Mouse (Mus musculus) liver, adult 2 months (tissue): Measurements from ENCODE around the gene Kcnd3. TPM values are rescaled to one million over a fixed set of nuclear protein-coding genes. Genes with fewer than 3 reads are reported as not detected.

Experiments
- DNase-seq: peaks from one replicate; pipeline ENCODE4 v3.0.0-alpha.2; 2011; ENCODE audit warnings: low read depth, low spot score; ENCODE audit errors: extremely low read depth
- H3K27ac ChIP-seq: fragments of 200-500 bp; replicated peaks from 2 replicates; pipeline ENCODE4 v1.5.1; 2012; ENCODE audit warnings: low read depth, mild to moderate bottlenecking, control low read depth, inconsistent platforms, low read length; ENCODE audit not compliant: insufficient read depth
- H3K27me3 ChIP-seq: fragments of 200-500 bp; 2 replicates; pipeline ENCODE4 v1.6.1; 2012; ENCODE audit warnings: mild to moderate bottlenecking, moderate library complexity, low read length, inconsistent platforms; ENCODE audit not compliant: control insufficient read depth, insufficient read depth
- H3K36me3 ChIP-seq: fragments of 200-500 bp; 2 replicates; pipeline ENCODE4 v1.6.1; 2012; ENCODE audit warnings: low read length, inconsistent platforms; ENCODE audit not compliant: control insufficient read depth, insufficient read depth
- H3K4me1 ChIP-seq: fragments of 200-500 bp; 2 replicates; pipeline ENCODE4 v1.6.1; 2011; ENCODE audit warnings: low read length; ENCODE audit not compliant: control insufficient read depth, insufficient read depth
- H3K4me3 ChIP-seq: fragments of 200-500 bp; 2 replicates; pipeline ENCODE4 v1.5.1; 2011; ENCODE audit warnings: low read depth, mild to moderate bottlenecking, control low read depth, low read length, moderate library complexity; ENCODE audit not compliant: insufficient read depth
- H3K79me2 ChIP-seq: fragments of 200-500 bp; 2 replicates; pipeline ENCODE4 v1.6.1; 2012; ENCODE audit warnings: inconsistent platforms, mild to moderate bottlenecking, low read length, moderate library complexity; ENCODE audit not compliant: control insufficient read depth, insufficient read depth
- H3K9ac ChIP-seq: fragments of 200-500 bp; 2 replicates; pipeline ENCODE4 v1.6.1; 2012; ENCODE audit warnings: low read depth, mild to moderate bottlenecking, control low read depth, inconsistent platforms, low read length
- CTCF ChIP-seq: fragments of 200-500 bp; IDR thresholded peaks from 2 replicates; pipeline ENCODE4 v1.5.1; 2011; ENCODE audit warnings: low read depth, low read length, control low read depth
- POLR2A ChIP-seq: fragments of 200-500 bp; IDR thresholded peaks from 2 replicates; pipeline ENCODE4 v1.6.1; 2011; ENCODE audit warnings: low read length, control low read depth; ENCODE audit not compliant: insufficient read depth; ENCODE audit errors: extremely low read depth
- WGBS: fragments of 180-500 bp; shearing (Covaris S2); methylation state at CpG from one replicate; pipeline ENCODE4 v1.1.7; 2018; 5-methylcytosine and 5-hydroxymethylcytosine counted together
- polyA plus RNA-seq: library from polyadenylated mRNA; depleted of rRNA; stranded (reverse); fragments of >200 nt; gene quantifications from 2 replicates; pipeline ENCODE4 v1.2.3, GENCODE M21; 2012; rRNA removed
- total RNA-seq: library from RNA; depleted of rRNA; stranded (reverse); fragments of >200 nt; gene quantifications from 2 replicates; pipeline ENCODE4 v1.2.3, GENCODE M21; 2014; rRNA removed

Kcnd3 gene
- total RNA-seq (under 0.01 and 0.07 TPM in 2 replicates), polyA plus RNA-seq (0.02 and 0.04 TPM in 2 replicates)

GRCm38 (mm10) chr3:105451627-105452555 lies at the start of gene Kcnd3:
Kcnd3 (plus strand) TSS chr3:105452330.
- WGBS = 3% methylated on average over 76 of the region's 98 CpGs
- peak within 1 kb of the TSS; percentile 31; the same call in 1 of the 2 replicates for H3K9ac ChIP-seq
- no peak for TF ChIP-seq POLR2A
- TF ChIP-seq CTCF = no peak
- H3K36me3 ChIP-seq = no peaks in the 10 kb centered on the region
- peak within 1 kb of the TSS; percentile 29; the same call in 1 of the 2 replicates for H3K4me3 ChIP-seq
- peak; percentile 0 for DNase-seq
- H3K79me2 ChIP-seq = no peaks in the 10 kb centered on the region
- H3K27me3 ChIP-seq = peaks cover 20% of the 10 kb centered on the region
- no peak within 1 kb of the TSS for H3K27ac ChIP-seq
- peaks cover 5% of the 10 kb centered on the region; the same call in 1 of the 2 replicates for H3K4me1 ChIP-seq

- H3K79me2 ChIP-seq = no peaks in the 10 kb centered on the region
- H3K4me1 ChIP-seq = no peaks in the 10 kb centered on the region
- no peak overlapping the region for H3K4me3 ChIP-seq
- H3K9ac ChIP-seq = no peak overlapping the region
- H3K27ac ChIP-seq = no peak overlapping the region
- TF ChIP-seq CTCF = no peak
- no peak for TF ChIP-seq POLR2A
- no peaks in the 10 kb centered on the region for H3K36me3 ChIP-seq
- no peak for DNase-seq
- WGBS = 52% methylated on average over 5 of the region's 5 CpGs
- H3K27me3 ChIP-seq = no peaks in the 10 kb centered on the region
These were observed 49.5 kb upstream of the Kcnd3 start for GRCm38 (mm10) chr3:105402676-105403075.

- no peak for DNase-seq
- H3K79me2 ChIP-seq = no peaks in the 10 kb centered on the region
- WGBS = 79% methylated on average over 5 of the region's 5 CpGs
- TF ChIP-seq POLR2A (no peak), CTCF (no peak)
- no peak overlapping the region for H3K27ac ChIP-seq
- H3K4me3 ChIP-seq = no peak overlapping the region
- H3K4me1 ChIP-seq = no peaks in the 10 kb centered on the region
- H3K9ac ChIP-seq = no peak overlapping the region
- H3K27me3 ChIP-seq = no peaks in the 10 kb centered on the region
- H3K36me3 ChIP-seq = no peaks in the 10 kb centered on the region
These were observed 48.6 kb upstream of the Kcnd3 start for GRCm38 (mm10) chr3:105403410-105404076.

DNA sequence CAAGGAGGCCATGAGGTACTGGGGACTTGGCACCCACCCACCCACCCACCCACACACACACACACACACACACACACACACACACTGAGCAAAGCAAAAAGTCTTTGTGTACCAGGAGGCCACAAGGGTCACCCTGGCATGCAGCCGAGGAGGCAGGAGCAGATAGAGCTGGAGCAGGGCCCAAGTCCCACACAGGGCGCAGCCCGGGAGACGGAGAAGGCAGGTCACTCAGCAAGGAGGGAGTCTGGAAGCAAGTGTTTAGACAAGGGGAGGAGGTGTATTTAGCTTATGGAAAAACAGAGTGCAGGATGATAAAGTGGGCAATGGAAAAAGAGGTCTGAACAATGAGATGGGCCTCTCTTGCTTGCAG lies 48.1 kb upstream of the Kcnd3 start:
- TF ChIP-seq CTCF (no peak), POLR2A (no peak)
- Histone ChIP-seq H3K4me3 (no peak overlapping the region), H3K27ac (no peak overlapping the region), H3K27me3 (no peaks in the 10 kb centered on the region), H3K79me2 (no peaks in the 10 kb centered on the region), H3K4me1 (no peaks in the 10 kb centered on the region), H3K9ac (no peak overlapping the region), H3K36me3 (no peaks in the 10 kb centered on the region)
- no peak for DNase-seq
- 59% methylated on average over 4 of the region's 4 CpGs for WGBS

- Histone ChIP-seq H3K36me3 (no peaks in the 10 kb centered on the region), H3K27ac (no peak overlapping the region), H3K4me3 (no peak overlapping the region), H3K27me3 (no peaks in the 10 kb centered on the region), H3K9ac (no peak overlapping the region), H3K4me1 (no peaks in the 10 kb centered on the region), H3K79me2 (no peaks in the 10 kb centered on the region)
- 63% methylated on average over 7 of the region's 7 CpGs for WGBS
- DNase-seq = no peak
- TF ChIP-seq POLR2A = no peak
- no peak for TF ChIP-seq CTCF
These were observed 46.6 kb upstream of the Kcnd3 start for GRCm38 (mm10) chr3:105405516-105405915.

DNA sequence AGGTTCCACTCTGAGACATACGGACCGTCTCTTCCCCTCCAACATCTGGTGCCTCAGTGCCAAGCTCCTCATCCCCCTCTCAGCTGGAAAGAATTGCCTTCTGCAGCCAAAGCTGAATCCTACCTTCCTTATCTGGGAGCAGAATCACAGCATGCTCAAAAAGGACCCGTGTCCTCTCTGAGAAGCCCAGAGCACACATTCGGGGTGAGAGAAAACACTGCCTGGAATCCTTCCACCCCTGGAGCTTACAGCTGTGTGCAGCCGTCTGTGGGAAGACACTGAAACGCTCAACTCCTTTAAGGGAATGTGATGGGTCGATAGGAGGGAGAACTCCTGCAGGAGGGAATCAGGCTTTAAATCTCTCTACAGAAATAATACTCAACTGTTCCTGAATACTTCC lies 46.1 kb upstream of the Kcnd3 start:
- 57% methylated on average over 7 of the region's 7 CpGs for WGBS
- no peak overlapping the region for H3K9ac ChIP-seq
- H3K4me3 ChIP-seq = no peak overlapping the region
- H3K4me1 ChIP-seq = no peaks in the 10 kb centered on the region
- no peaks in the 10 kb centered on the region for H3K27me3 ChIP-seq
- no peaks in the 10 kb centered on the region for H3K79me2 ChIP-seq
- H3K27ac ChIP-seq = no peak overlapping the region
- no peaks in the 10 kb centered on the region for H3K36me3 ChIP-seq
- TF ChIP-seq POLR2A (no peak), CTCF (no peak)
- DNase-seq = no peak
